Mouse (Mus musculus): Measurements from ENCODE around the gene Bcat1. TPM values are rescaled to one million over a fixed set of nuclear protein-coding genes. Genes with fewer than 3 reads are reported as not detected.
"Not testable (repeated sequence)": the region's sequence is repeated elsewhere in the genome, so short reads cannot be mapped to it uniquely, and the experiment has no call there.

Gene Bcat1
- polyA plus RNA-seq, 1 experiment from 2014 or later: 54.7 TPM

DNA sequence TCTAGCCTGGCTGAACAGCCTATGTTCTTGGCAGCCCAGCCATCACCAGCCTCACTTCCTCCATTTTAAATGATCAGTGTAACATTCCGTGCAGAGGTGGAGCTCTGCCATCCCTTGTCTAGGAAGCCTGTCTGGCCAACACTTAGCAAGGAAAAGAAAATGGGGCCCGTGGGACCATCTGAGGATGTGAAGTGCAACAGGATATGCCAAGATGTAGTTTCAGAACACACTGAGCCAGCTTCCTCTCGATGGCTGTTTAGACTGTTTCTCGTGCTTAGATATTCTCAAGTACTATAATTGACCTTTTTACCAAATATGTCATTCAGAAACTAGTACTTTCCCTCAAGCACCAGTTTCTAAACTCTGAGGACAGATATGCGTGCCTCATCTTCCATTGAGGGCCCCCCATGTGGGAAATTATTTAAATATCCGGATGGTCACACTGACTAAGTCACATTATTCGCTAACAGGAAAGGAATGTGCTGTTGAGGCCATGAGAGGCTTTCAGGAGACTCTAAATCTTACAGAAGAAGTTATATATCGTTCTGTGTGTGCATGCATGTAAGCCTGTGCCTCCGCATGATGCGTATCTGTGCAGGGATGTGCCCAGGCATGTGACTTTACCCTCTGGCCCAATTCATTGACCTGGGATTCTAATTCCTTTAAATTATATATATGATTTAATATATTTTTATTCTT, 28.4 kb upstream of the Bcat1 start:
- ATAC-seq (ENCODE audit: insufficient number of reproducible peaks, low FRiP score, low TSS enrichment, low read depth): no peak
- no peaks in the 10 kb centered on the region for H3K27me3 ChIP-seq (ENCODE audit: control insufficient read depth, insufficient read depth, low read length)
- DNase-seq (ENCODE audit: low spot score): no peak
- H3K27ac ChIP-seq (replicated peaks; ENCODE audit: low read depth, low read length): no peak overlapping the region
- WGBS: 85% methylated on average over 10 of the region's 10 CpGs
- no peaks in the 10 kb centered on the region for H3K4me1 ChIP-seq (ENCODE audit: control insufficient read depth, insufficient read depth, low read length)
- no peak overlapping the region for H3K4me3 ChIP-seq (ENCODE audit: low read depth, low read length)
- H3K9ac ChIP-seq (ENCODE audit: low read length): no peak overlapping the region
- no peaks in the 10 kb centered on the region for H3K9me3 ChIP-seq (ENCODE audit: control insufficient read depth, low read length)
- H3K4me2 ChIP-seq (ENCODE audit: low read depth, severe bottlenecking): no peak overlapping the region
- no peaks in the 10 kb centered on the region for H3K36me3 ChIP-seq (ENCODE audit: control insufficient read depth, insufficient read depth, low read length)

DNA sequence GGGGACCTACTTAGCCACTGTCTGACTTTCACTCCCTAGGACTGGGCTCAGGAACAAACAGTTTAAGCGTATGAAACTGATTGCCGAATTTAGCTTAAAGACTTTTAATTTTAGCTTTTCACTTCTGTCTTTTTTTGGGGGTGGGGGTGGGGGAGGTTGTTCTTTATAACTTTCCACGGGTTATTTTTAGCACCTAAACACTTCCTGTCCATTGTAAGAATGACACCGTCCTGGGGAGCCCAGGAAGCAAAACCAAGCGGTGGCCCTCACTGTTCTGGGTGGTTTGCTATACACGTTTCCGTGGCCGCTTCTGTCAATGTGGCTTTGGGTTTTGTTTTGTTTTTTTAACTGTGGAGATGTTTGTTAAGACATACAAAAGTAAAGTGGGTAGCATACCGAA, 24.9 kb upstream of the Bcat1 start:
- no peak overlapping the region for H3K27ac ChIP-seq (replicated peaks; ENCODE audit: low read depth, low read length)
- no peaks in the 10 kb centered on the region for H3K9me3 ChIP-seq (ENCODE audit: control insufficient read depth, low read length)
- ATAC-seq (ENCODE audit: insufficient number of reproducible peaks, low FRiP score, low TSS enrichment, low read depth): no peak
- no peak overlapping the region for H3K4me3 ChIP-seq (ENCODE audit: low read depth, low read length)
- H3K9ac ChIP-seq (ENCODE audit: low read length): no peak overlapping the region
- no peaks in the 10 kb centered on the region for H3K4me1 ChIP-seq (ENCODE audit: control insufficient read depth, insufficient read depth, low read length)
- 78% methylated on average over 9 of the region's 9 CpGs for WGBS
- no peak overlapping the region for H3K4me2 ChIP-seq (ENCODE audit: low read depth, severe bottlenecking)
- no peak for DNase-seq (ENCODE audit: low spot score)
- H3K36me3 ChIP-seq (ENCODE audit: control insufficient read depth, insufficient read depth, low read length): no peaks in the 10 kb centered on the region
- H3K27me3 ChIP-seq (ENCODE audit: control insufficient read depth, insufficient read depth, low read length): no peaks in the 10 kb centered on the region

DNA sequence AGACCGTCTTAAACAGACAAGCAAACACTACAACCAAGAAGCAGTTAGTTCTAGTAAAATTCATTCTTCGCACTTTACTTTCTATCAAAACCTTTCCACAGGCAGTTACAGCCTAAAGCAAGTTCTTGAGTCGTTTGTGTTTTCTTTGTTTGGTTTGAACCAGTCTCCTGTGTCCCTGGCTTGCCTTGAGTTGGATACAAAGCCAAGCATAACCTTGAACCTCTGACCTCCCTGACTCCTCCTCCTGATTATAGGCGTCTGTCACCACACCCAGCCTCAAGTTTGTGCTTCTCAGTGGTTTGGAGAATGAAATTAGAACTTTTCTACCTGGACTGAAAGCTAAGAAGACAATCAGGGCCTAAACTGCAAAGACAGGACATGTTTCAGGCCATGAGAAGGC, 18.4 kb upstream of the Bcat1 start:
- H3K4me3 ChIP-seq (ENCODE audit: low read depth, low read length): no peak overlapping the region
- no peak for ATAC-seq (ENCODE audit: insufficient number of reproducible peaks, low FRiP score, low TSS enrichment, low read depth)
- no peaks in the 10 kb centered on the region for H3K4me1 ChIP-seq (ENCODE audit: control insufficient read depth, insufficient read depth, low read length)
- no peak overlapping the region for H3K9ac ChIP-seq (ENCODE audit: low read length)
- 77% methylated on average over 4 of the region's 4 CpGs for WGBS
- no peaks in the 10 kb centered on the region for H3K27me3 ChIP-seq (ENCODE audit: control insufficient read depth, insufficient read depth, low read length)
- no peak overlapping the region for H3K27ac ChIP-seq (replicated peaks; ENCODE audit: low read depth, low read length)
- no peaks in the 10 kb centered on the region for H3K9me3 ChIP-seq (ENCODE audit: control insufficient read depth, low read length)
- H3K4me2 ChIP-seq (ENCODE audit: low read depth, severe bottlenecking): no peak overlapping the region
- DNase-seq (ENCODE audit: low spot score): no peak
- no peaks in the 10 kb centered on the region for H3K36me3 ChIP-seq (ENCODE audit: control insufficient read depth, insufficient read depth, low read length)

DNA sequence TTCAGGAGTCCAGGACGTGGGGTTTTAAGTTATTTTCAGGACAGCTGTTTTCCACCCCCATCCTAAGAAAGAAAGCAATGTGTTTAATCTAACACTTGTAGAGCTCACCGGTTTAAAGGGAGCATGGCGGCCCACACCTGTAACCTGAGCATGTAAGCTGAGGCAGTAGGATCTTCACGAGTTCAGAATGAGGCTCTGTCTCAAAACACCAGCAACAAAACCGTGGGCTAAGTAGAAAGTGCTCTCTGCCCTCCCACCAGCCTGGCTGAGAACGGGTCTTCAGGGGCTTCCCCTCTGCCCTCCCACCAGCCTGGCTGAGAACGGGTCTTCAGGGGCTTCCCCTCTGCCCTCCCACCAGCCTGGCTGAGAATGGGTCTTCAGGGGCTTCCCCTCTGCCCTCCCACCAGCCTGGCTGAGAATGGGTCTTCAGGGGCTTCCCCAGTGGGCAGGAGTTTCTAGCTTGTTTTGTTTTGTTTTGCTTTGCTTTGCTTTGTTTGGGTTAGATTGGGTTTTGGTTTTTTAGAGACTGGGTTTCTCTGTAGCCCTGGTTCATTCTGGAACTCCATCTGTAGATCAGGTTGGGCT, 17.1 kb upstream of the Bcat1 start:
- not testable (repeated sequence) for H3K9me3 ChIP-seq (ENCODE audit: control insufficient read depth, low read length); H3K27me3 ChIP-seq (ENCODE audit: control insufficient read depth, insufficient read depth, low read length); H3K9ac ChIP-seq (ENCODE audit: low read length); H3K4me1 ChIP-seq (ENCODE audit: control insufficient read depth, insufficient read depth, low read length); H3K27ac ChIP-seq (replicated peaks; ENCODE audit: low read depth, low read length); H3K4me2 ChIP-seq (ENCODE audit: low read depth, severe bottlenecking); ATAC-seq (ENCODE audit: insufficient number of reproducible peaks, low FRiP score, low TSS enrichment, low read depth); DNase-seq (ENCODE audit: low spot score); H3K36me3 ChIP-seq (ENCODE audit: control insufficient read depth, insufficient read depth, low read length); H3K4me3 ChIP-seq (ENCODE audit: low read depth, low read length)
- 66% methylated on average over 7 of the region's 7 CpGs for WGBS

DNA sequence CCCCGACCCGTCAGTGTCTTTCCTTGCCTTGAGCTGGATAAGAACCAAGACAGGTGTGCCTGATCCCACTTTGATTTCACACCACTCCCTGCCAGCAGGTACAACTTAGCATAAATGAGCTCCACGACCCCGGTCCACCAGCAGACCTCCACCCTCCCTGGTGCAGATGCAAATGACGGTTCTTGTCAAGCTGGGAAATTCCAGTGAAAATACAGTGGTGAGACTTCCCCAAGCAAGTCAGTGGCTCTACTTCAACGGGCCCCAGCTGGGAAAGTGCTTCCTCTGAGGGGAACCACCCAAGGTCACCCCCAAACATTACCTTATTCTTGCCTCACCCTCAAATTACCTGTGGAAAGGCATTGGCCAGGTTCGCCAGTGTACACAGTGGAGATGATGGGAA, 16.0 kb upstream of the Bcat1 start:
- ATAC-seq (ENCODE audit: insufficient number of reproducible peaks, low FRiP score, low TSS enrichment, low read depth) (no peak), DNase-seq (ENCODE audit: low spot score) (no peak)
- Histone ChIP-seq H3K4me1 (ENCODE audit: control insufficient read depth, insufficient read depth, low read length) (no peaks in the 10 kb centered on the region), H3K36me3 (ENCODE audit: control insufficient read depth, insufficient read depth, low read length) (no peaks in the 10 kb centered on the region), H3K9ac (ENCODE audit: low read length) (no peak overlapping the region), H3K27me3 (ENCODE audit: control insufficient read depth, insufficient read depth, low read length) (no peaks in the 10 kb centered on the region), H3K9me3 (ENCODE audit: control insufficient read depth, low read length) (no peaks in the 10 kb centered on the region), H3K27ac (replicated peaks; ENCODE audit: low read depth, low read length) (no peak overlapping the region), H3K4me2 (ENCODE audit: low read depth, severe bottlenecking) (no peak overlapping the region), H3K4me3 (ENCODE audit: low read depth, low read length) (no peak overlapping the region)
- WGBS: 77% methylated on average over 7 of the region's 7 CpGs

DNA sequence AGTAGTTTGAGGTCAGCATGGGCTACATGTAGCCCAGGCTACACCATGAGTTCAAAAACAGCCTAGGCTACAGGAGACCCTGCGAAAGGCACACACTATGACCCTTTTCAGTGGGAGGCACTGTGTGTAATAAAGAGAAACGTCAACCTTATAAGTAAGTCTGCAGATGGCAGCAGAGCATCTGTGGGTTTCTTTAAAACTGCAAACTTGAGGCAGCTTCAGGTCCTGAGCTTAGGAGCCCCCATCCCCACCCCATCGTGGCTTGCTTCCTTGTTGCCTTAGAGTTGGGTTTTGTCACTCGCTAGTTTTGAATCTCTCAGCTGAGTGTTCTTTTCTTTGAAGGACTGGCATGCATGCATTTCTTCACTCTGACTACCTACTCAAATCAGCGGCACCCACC, 14.9 kb upstream of the Bcat1 start:
- Histone ChIP-seq H3K27ac (replicated peaks; ENCODE audit: low read depth, low read length) (no peak overlapping the region), H3K27me3 (ENCODE audit: control insufficient read depth, insufficient read depth, low read length) (no peaks in the 10 kb centered on the region), H3K4me2 (ENCODE audit: low read depth, severe bottlenecking) (no peak overlapping the region), H3K4me1 (ENCODE audit: control insufficient read depth, insufficient read depth, low read length) (no peaks in the 10 kb centered on the region), H3K36me3 (ENCODE audit: control insufficient read depth, insufficient read depth, low read length) (no peaks in the 10 kb centered on the region), H3K9me3 (ENCODE audit: control insufficient read depth, low read length) (no peaks in the 10 kb centered on the region), H3K4me3 (ENCODE audit: low read depth, low read length) (no peak overlapping the region), H3K9ac (ENCODE audit: low read length) (no peak overlapping the region)
- no peak for ATAC-seq (ENCODE audit: insufficient number of reproducible peaks, low FRiP score, low TSS enrichment, low read depth)
- WGBS: 73% methylated on average over 5 of the region's 5 CpGs
- DNase-seq (ENCODE audit: low spot score): no peak

DNA sequence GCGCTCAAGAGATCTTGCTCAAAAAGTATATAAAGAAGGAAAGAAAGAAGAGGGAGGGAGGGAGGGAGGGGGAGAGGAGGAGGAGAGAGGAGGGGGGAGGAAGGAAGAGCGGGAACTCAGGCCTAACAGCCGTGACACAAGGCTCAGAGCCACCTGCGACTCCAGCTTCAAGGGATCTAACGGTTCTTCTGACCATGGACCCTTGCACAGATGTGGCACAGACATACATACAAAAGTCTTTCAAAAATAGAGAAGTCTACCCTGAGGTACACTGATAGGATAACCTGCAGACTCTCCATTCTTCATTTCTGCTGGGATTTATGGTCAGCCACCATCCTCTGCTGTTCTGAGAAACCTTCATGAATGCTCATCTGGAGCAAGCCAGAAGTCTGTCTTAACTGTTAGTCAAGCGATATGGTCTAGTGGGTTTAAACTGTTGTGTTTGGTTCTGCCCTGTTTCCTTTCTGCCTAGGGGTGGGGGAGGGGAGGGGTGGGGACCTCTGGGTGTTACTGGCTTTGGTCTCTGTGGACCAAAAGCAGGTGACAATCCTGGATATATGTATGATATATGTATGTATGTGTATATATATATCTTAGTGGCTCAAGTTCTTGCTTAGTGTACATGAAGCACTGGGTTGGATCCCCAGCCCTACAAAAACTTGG, 14.3 kb upstream of the Bcat1 start:
- WGBS: 70% methylated on average over 6 of the region's 6 CpGs
- Histone ChIP-seq H3K4me1 (ENCODE audit: control insufficient read depth, insufficient read depth, low read length) (no peaks in the 10 kb centered on the region), H3K36me3 (ENCODE audit: control insufficient read depth, insufficient read depth, low read length) (no peaks in the 10 kb centered on the region), H3K9ac (ENCODE audit: low read length) (no peak overlapping the region), H3K27me3 (ENCODE audit: control insufficient read depth, insufficient read depth, low read length) (no peaks in the 10 kb centered on the region), H3K27ac (replicated peaks; ENCODE audit: low read depth, low read length) (no peak overlapping the region), H3K4me2 (ENCODE audit: low read depth, severe bottlenecking) (no peak overlapping the region), H3K4me3 (ENCODE audit: low read depth, low read length) (no peak overlapping the region), H3K9me3 (ENCODE audit: control insufficient read depth, low read length) (no peaks in the 10 kb centered on the region)
- no peak for DNase-seq (ENCODE audit: low spot score)
- no peak for ATAC-seq (ENCODE audit: insufficient number of reproducible peaks, low FRiP score, low TSS enrichment, low read depth)

DNA sequence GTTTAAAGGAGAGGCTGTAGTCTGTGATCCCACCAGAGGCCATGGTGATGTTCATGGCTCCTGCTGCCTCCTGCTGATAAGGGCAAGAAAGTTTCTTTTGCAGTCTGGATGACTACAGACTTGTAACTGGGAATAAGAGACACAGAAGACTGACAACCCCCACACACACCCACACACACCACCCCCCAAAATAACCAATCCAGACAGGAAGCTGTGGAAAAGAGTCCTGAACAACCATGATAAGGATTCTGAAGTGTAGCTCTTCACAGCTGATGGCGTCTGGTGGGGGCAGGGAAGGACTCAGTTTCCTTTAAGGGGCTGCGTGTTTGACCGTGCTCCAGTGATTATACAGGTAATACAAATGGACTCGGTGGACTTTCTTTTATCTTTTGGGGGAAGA, 13.4 kb upstream of the Bcat1 start:
- H3K4me3 ChIP-seq (ENCODE audit: low read depth, low read length): no peak overlapping the region
- no peak overlapping the region for H3K4me2 ChIP-seq (ENCODE audit: low read depth, severe bottlenecking)
- DNase-seq (ENCODE audit: low spot score) (no peak), ATAC-seq (ENCODE audit: insufficient number of reproducible peaks, low FRiP score, low TSS enrichment, low read depth) (no peak)
- no peaks in the 10 kb centered on the region for H3K27me3 ChIP-seq (ENCODE audit: control insufficient read depth, insufficient read depth, low read length)
- H3K9me3 ChIP-seq (ENCODE audit: control insufficient read depth, low read length): no peaks in the 10 kb centered on the region
- no peak overlapping the region for H3K9ac ChIP-seq (ENCODE audit: low read length)
- WGBS: 78% methylated on average over 4 of the region's 4 CpGs
- no peaks in the 10 kb centered on the region for H3K36me3 ChIP-seq (ENCODE audit: control insufficient read depth, insufficient read depth, low read length)
- H3K27ac ChIP-seq (replicated peaks; ENCODE audit: low read depth, low read length): no peak overlapping the region
- no peaks in the 10 kb centered on the region for H3K4me1 ChIP-seq (ENCODE audit: control insufficient read depth, insufficient read depth, low read length)
